Mouse (Mus musculus) ovary, postnatal 14 days (tissue): ENCODE results near the gene Smarcad1.

ENCODE experiments used
- DNase-seq: peaks from one replicate; pipeline ENCODE4 v3.0.0; 2022; ENCODE audit warnings: low spot score

Smarcad1 gene

GRCm38 (mm10) chr6:65114902-65115301 lies 72.5 kb downstream of the Smarcad1 start:
- DNase-seq: no peak

GRCm38 (mm10) chr6:65117540-65117939 lies 75.2 kb downstream of the Smarcad1 start:
- DNase-seq: no peak

- peak; percentile 37 for DNase-seq
Measured at GRCm38 (mm10) chr6:65126074-65126726, 83.8 kb downstream of the Smarcad1 start.

GRCm38 (mm10) chr6:65132376-65132775 lies 90.0 kb downstream of the Smarcad1 start:
- DNase-seq: no peak

GRCm38 (mm10) chr6:65137802-65138201 lies 95.4 kb downstream of the Smarcad1 start:
- no peak for DNase-seq

GRCm38 (mm10) chr6:65138243-65138642 lies 95.9 kb downstream of the Smarcad1 start:
- DNase-seq: no peak

- no peak for DNase-seq
Measured at GRCm38 (mm10) chr6:65140082-65140749, 97.8 kb downstream of the Smarcad1 start.

GRCm38 (mm10) chr6:65140750-65141243 lies 98.4 kb downstream of the Smarcad1 start:
- DNase-seq: no peak

GRCm38 (mm10) chr6:65142316-65142715 lies 99.9 kb downstream of the Smarcad1 start:
- no peak for DNase-seq

GRCm38 (mm10) chr6:65144621-65145205 lies 102.3 kb downstream of the Smarcad1 start, which contains the start of gene Hpgds:
Gene Hpgds, minus strand, starts transcription at chr6:65144908.
- DNase-seq: no peak

GRCm38 (mm10) chr6:65146363-65146762 lies 104.0 kb downstream of the Smarcad1 start:
- DNase-seq: no peak

GRCm38 (mm10) chr6:65150703-65151102 lies 108.3 kb downstream of the Smarcad1 start:
- DNase-seq: no peak

GRCm38 (mm10) chr6:65153570-65153969 lies 111.2 kb downstream of the Smarcad1 start:
- DNase-seq: no peak

GRCm38 (mm10) chr6:65157042-65157441 lies 114.7 kb downstream of the Smarcad1 start:
- DNase-seq: no peak

GRCm38 (mm10) chr6:65159381-65159942 lies 117.1 kb downstream of the Smarcad1 start:
- DNase-seq: no peak

GRCm38 (mm10) chr6:65164137-65164536 lies 121.8 kb downstream of the Smarcad1 start:
- no peak for DNase-seq

- DNase-seq: no peak
Measured at GRCm38 (mm10) chr6:65164977-65165376, 122.6 kb downstream of the Smarcad1 start.
